Mouse (Mus musculus): ENCODE measurements at regions not wholly inside any gene's neighbourhood (a gene's known extent, or its start where the extent isn't known, plus 50 kb on each side); places are given as distances from the start of the nearest gene placed in this dataset.

GRCm38 (mm10) chr12:58901931-58902330 lies 109.9 kb downstream of the Sec23a start:
- H3K27ac ChIP-seq: no peak overlapping the region
- no peak for ATAC-seq
- H3K27me3 ChIP-seq (replicated peaks): no peaks in the 10 kb centered on the region
- 73% methylated on average over 3 of the region's 3 CpGs for WGBS
- no peaks in the 10 kb centered on the region for H3K4me1 ChIP-seq (replicated peaks)
- no peak overlapping the region for H3K4me3 ChIP-seq (replicated peaks)
- H3K9me3 ChIP-seq: no peaks in the 10 kb centered on the region
- H3K4me2 ChIP-seq (replicated peaks): no peak overlapping the region
- no peaks in the 10 kb centered on the region for H3K36me3 ChIP-seq
- H3K9ac ChIP-seq: no peak overlapping the region

- no peak overlapping the region for H3K4me3 ChIP-seq (replicated peaks)
- no peak overlapping the region for H3K27ac ChIP-seq
- no peak overlapping the region for H3K9ac ChIP-seq
- no peaks in the 10 kb centered on the region for H3K9me3 ChIP-seq
- H3K36me3 ChIP-seq: no peaks in the 10 kb centered on the region
- H3K4me1 ChIP-seq (replicated peaks): no peaks in the 10 kb centered on the region
- no peak overlapping the region for H3K4me2 ChIP-seq (replicated peaks)
- 75% methylated on average over 2 of the region's 2 CpGs for WGBS
- no peak for ATAC-seq
- no peaks in the 10 kb centered on the region for H3K27me3 ChIP-seq (replicated peaks)
Measured at GRCm38 (mm10) chr12:58875808-58876207, 136.0 kb downstream of the Sec23a start.

- no peak overlapping the region for H3K4me3 ChIP-seq (replicated peaks)
- no peak overlapping the region for H3K9ac ChIP-seq
- H3K27ac ChIP-seq: no peak overlapping the region
- no peak for ATAC-seq
- H3K9me3 ChIP-seq: no peaks in the 10 kb centered on the region
- no peaks in the 10 kb centered on the region for H3K4me1 ChIP-seq (replicated peaks)
- no peaks in the 10 kb centered on the region for H3K36me3 ChIP-seq
- H3K27me3 ChIP-seq (replicated peaks): no peaks in the 10 kb centered on the region
- H3K4me2 ChIP-seq (replicated peaks): no peak overlapping the region
Measured at GRCm38 (mm10) chr12:58872465-58872864, 139.4 kb downstream of the Sec23a start.

- H3K36me3 ChIP-seq: no peaks in the 10 kb centered on the region
- no peak overlapping the region for H3K27ac ChIP-seq
- H3K27me3 ChIP-seq (replicated peaks): no peaks in the 10 kb centered on the region
- no peak for ATAC-seq
- no peaks in the 10 kb centered on the region for H3K9me3 ChIP-seq
- H3K4me2 ChIP-seq (replicated peaks): no peak overlapping the region
- H3K9ac ChIP-seq: no peak overlapping the region
- 79% methylated on average over 2 of the region's 2 CpGs for WGBS
- no peaks in the 10 kb centered on the region for H3K4me1 ChIP-seq (replicated peaks)
- no peak overlapping the region for H3K4me3 ChIP-seq (replicated peaks)
Measured at GRCm38 (mm10) chr12:58856498-58856897, 155.3 kb downstream of the Sec23a start.

GRCm38 (mm10) chr12:58851677-58852385 lies 160.0 kb downstream of the Sec23a start:
- WGBS: 74% methylated on average over 6 of the region's 6 CpGs

GRCm38 (mm10) chr12:58829656-58830055 lies 182.2 kb downstream of the Sec23a start:
- no peak for ATAC-seq
- H3K9me3 ChIP-seq: no peaks in the 10 kb centered on the region
- no peaks in the 10 kb centered on the region for H3K27me3 ChIP-seq (replicated peaks)
- no peak overlapping the region for H3K4me2 ChIP-seq (replicated peaks)
- no peak overlapping the region for H3K9ac ChIP-seq
- no peaks in the 10 kb centered on the region for H3K4me1 ChIP-seq (replicated peaks)
- H3K36me3 ChIP-seq: no peaks in the 10 kb centered on the region
- no peak overlapping the region for H3K27ac ChIP-seq
- H3K4me3 ChIP-seq (replicated peaks): no peak overlapping the region
- WGBS: 60% methylated on average over 1 of the region's 1 CpGs

More at GRCm38 (mm10) chr12:58851677-58852385, 160.0 kb downstream of the Sec23a start:
- Histone ChIP-seq H3K4me1 (replicated peaks) (no peaks in the 10 kb centered on the region), H3K9me3 (no peaks in the 10 kb centered on the region), H3K27me3 (replicated peaks) (no peaks in the 10 kb centered on the region), H3K27ac (no peak overlapping the region), H3K36me3 (no peaks in the 10 kb centered on the region), H3K4me2 (replicated peaks) (no peak overlapping the region), H3K4me3 (replicated peaks) (no peak overlapping the region), H3K9ac (no peak overlapping the region)
- no peak for ATAC-seq

- H3K9ac ChIP-seq: no peak overlapping the region
- H3K4me3 ChIP-seq (replicated peaks): no peak overlapping the region
- H3K27ac ChIP-seq: no peak overlapping the region
- H3K36me3 ChIP-seq: no peaks in the 10 kb centered on the region
- H3K4me1 ChIP-seq (replicated peaks): no peaks in the 10 kb centered on the region
- H3K9me3 ChIP-seq: no peaks in the 10 kb centered on the region
- no peaks in the 10 kb centered on the region for H3K27me3 ChIP-seq (replicated peaks)
- no peak overlapping the region for H3K4me2 ChIP-seq (replicated peaks)
- no peak for ATAC-seq
Measured at GRCm38 (mm10) chr12:58827864-58828263, 184.0 kb downstream of the Sec23a start.

GRCm38 (mm10) chr12:58825139-58825921 lies 186.5 kb downstream of the Sec23a start:
- Histone ChIP-seq H3K4me3 (replicated peaks) (no peak overlapping the region), H3K36me3 (no peaks in the 10 kb centered on the region), H3K9me3 (no peaks in the 10 kb centered on the region), H3K9ac (no peak overlapping the region), H3K4me1 (replicated peaks) (no peaks in the 10 kb centered on the region), H3K27me3 (replicated peaks) (no peaks in the 10 kb centered on the region), H3K27ac (no peak overlapping the region), H3K4me2 (replicated peaks) (no peak overlapping the region)
- ATAC-seq: no peak
- WGBS: 86% methylated on average over 7 of the region's 7 CpGs

- H3K27me3 ChIP-seq (replicated peaks): no peaks in the 10 kb centered on the region
- H3K4me1 ChIP-seq (replicated peaks): no peaks in the 10 kb centered on the region
- ATAC-seq: no peak
- H3K9ac ChIP-seq: no peak overlapping the region
- H3K36me3 ChIP-seq: no peaks in the 10 kb centered on the region
- no peak overlapping the region for H3K4me2 ChIP-seq (replicated peaks)
- no peak overlapping the region for H3K27ac ChIP-seq
- no peak overlapping the region for H3K4me3 ChIP-seq (replicated peaks)
- WGBS: 61% methylated on average over 3 of the region's 3 CpGs
- H3K9me3 ChIP-seq: no peaks in the 10 kb centered on the region
Measured at GRCm38 (mm10) chr12:58822971-58823370, 188.8 kb downstream of the Sec23a start.

GRCm38 (mm10) chr12:58804068-58804467 lies 207.7 kb downstream of the Sec23a start:
- Histone ChIP-seq H3K9me3 (no peaks in the 10 kb centered on the region), H3K4me2 (replicated peaks) (no peak overlapping the region), H3K4me1 (replicated peaks) (no peaks in the 10 kb centered on the region), H3K36me3 (no peaks in the 10 kb centered on the region), H3K27ac (no peak overlapping the region), H3K9ac (no peak overlapping the region), H3K4me3 (replicated peaks) (no peak overlapping the region), H3K27me3 (replicated peaks) (no peaks in the 10 kb centered on the region)
- WGBS: 73% methylated on average over 6 of the region's 6 CpGs
- no peak; the same call in 1 of the 2 replicates for ATAC-seq

- Histone ChIP-seq H3K4me2 (replicated peaks) (no peak overlapping the region), H3K4me1 (replicated peaks) (no peaks in the 10 kb centered on the region), H3K27me3 (replicated peaks) (no peaks in the 10 kb centered on the region), H3K9ac (no peak overlapping the region), H3K9me3 (no peaks in the 10 kb centered on the region), H3K27ac (no peak overlapping the region), H3K36me3 (no peaks in the 10 kb centered on the region), H3K4me3 (replicated peaks) (no peak overlapping the region)
- WGBS: 42% methylated on average over 4 of the region's 4 CpGs
- peak; percentile 63; the same call in 1 of the 2 replicates for ATAC-seq
Measured at GRCm38 (mm10) chr12:58802410-58802809, 209.4 kb downstream of the Sec23a start.

Data from intestine, embryonic 15.5 days (tissue).